Mouse (Mus musculus): ENCODE measurements around the gene Snapc2.
"Not testable (repeated sequence)": the region's sequence is repeated elsewhere in the genome, so short reads cannot be mapped to it uniquely, and the experiment has no call there.

Gene Snapc2

GRCm38 (mm10) chr8:4237814-4238433 lies 15.0 kb upstream of the Snapc2 start:
- in situ Hi-C loops (cut with MboI; ENCODE audit: low sequenced_read_pairs): no loop called here

GRCm38 (mm10) chr8:4238434-4239192 lies 14.3 kb upstream of the Snapc2 start, which contains the start of the genes Map2k7 and Gm49320:
Gene Map2k7, plus strand, starts transcription at chr8:4238740.
Gene Gm49320, plus strand, starts transcription at chr8:4238865.
- in situ Hi-C loops (cut with MboI; ENCODE audit: low sequenced_read_pairs): no loop called here

- in situ Hi-C loops (cut with MboI; ENCODE audit: low sequenced_read_pairs): no loop called here
Measured at GRCm38 (mm10) chr8:4239193-4239890, 13.5 kb upstream of the Snapc2 start.

GRCm38 (mm10) chr8:4245061-4245460 lies 7.8 kb upstream of the Snapc2 start:
- in situ Hi-C loops (cut with MboI; ENCODE audit: low sequenced_read_pairs): no loop called here

- in situ Hi-C loops (cut with MboI; ENCODE audit: low sequenced_read_pairs): no loop called here
Measured at GRCm38 (mm10) chr8:4245737-4246136, 7.1 kb upstream of the Snapc2 start.

GRCm38 (mm10) chr8:4247241-4247640 lies 5.6 kb upstream of the Snapc2 start:
- in situ Hi-C loops (cut with MboI; ENCODE audit: low sequenced_read_pairs): no loop called here

- in situ Hi-C loops (cut with MboI; ENCODE audit: low sequenced_read_pairs): no loop called here
Measured at GRCm38 (mm10) chr8:4247951-4248540, 4.8 kb upstream of the Snapc2 start, which contains the start of gene Tgfbr3l. Gene Tgfbr3l, plus strand, starts transcription at chr8:4248214.

GRCm38 (mm10) chr8:4249213-4249612 lies 3.7 kb upstream of the Snapc2 start:
- in situ Hi-C loops (cut with MboI; ENCODE audit: low sequenced_read_pairs): no loop called here

GRCm38 (mm10) chr8:4250306-4250970 lies 2.4 kb upstream of the Snapc2 start:
- in situ Hi-C loops (cut with MboI; ENCODE audit: low sequenced_read_pairs): no loop called here

- in situ Hi-C loops (cut with MboI; ENCODE audit: low sequenced_read_pairs): no loop called here
Measured at GRCm38 (mm10) chr8:4252116-4252760, 642 bp upstream of the Snapc2 start.

GRCm38 (mm10) chr8:4254001-4254400 lies 1.1 kb downstream of the Snapc2 start:
- in situ Hi-C loops (cut with MboI; ENCODE audit: low sequenced_read_pairs): no loop called here

GRCm38 (mm10) chr8:4255471-4255870 lies 2.6 kb downstream of the Snapc2 start:
- in situ Hi-C loops (cut with MboI; ENCODE audit: low sequenced_read_pairs): not testable (repeated sequence)

- in situ Hi-C loops (cut with MboI; ENCODE audit: low sequenced_read_pairs): no loop called here
Measured at GRCm38 (mm10) chr8:4256911-4257310, 4.0 kb downstream of the Snapc2 start.

- in situ Hi-C loops (cut with MboI; ENCODE audit: low sequenced_read_pairs): no loop called here
Measured at GRCm38 (mm10) chr8:4257350-4257749, 4.5 kb downstream of the Snapc2 start.

- in situ Hi-C loops (cut with MboI; ENCODE audit: low sequenced_read_pairs): no loop called here
Measured at GRCm38 (mm10) chr8:4258233-4258632, 5.4 kb downstream of the Snapc2 start.

GRCm38 (mm10) chr8:4258678-4259077 lies 5.8 kb downstream of the Snapc2 start:
- in situ Hi-C loops (cut with MboI; ENCODE audit: low sequenced_read_pairs): no loop called here

- in situ Hi-C loops (cut with MboI; ENCODE audit: low sequenced_read_pairs): no loop called here
Measured at GRCm38 (mm10) chr8:4259125-4259804, 6.4 kb downstream of the Snapc2 start, which contains the start of gene Ctxn1. Gene Ctxn1, minus strand, starts transcription at chr8:4259274.

- in situ Hi-C loops (cut with MboI; ENCODE audit: low sequenced_read_pairs): no loop called here
Measured at GRCm38 (mm10) chr8:4259805-4260170, 6.9 kb downstream of the Snapc2 start.

- in situ Hi-C loops (cut with MboI; ENCODE audit: low sequenced_read_pairs): no loop called here
Measured at GRCm38 (mm10) chr8:4263105-4263791, 10.4 kb downstream of the Snapc2 start.
